Mouse (Mus musculus) lung, postnatal 0 days (tissue): ENCODE data around the gene Ces3a.

ENCODE experiments used
- CTCF ChIP-seq: IDR thresholded peaks from 2 replicates; pipeline ENCODE4 v1.5.1; 2016; ENCODE audit warnings: antibody characterized with exemption, mild to moderate bottlenecking
- EP300 ChIP-seq: IDR thresholded peaks from 2 replicates; pipeline ENCODE4 v1.6.1; 2016; ENCODE audit warnings: antibody characterized with exemption, mild to moderate bottlenecking, control low read depth

DNA sequence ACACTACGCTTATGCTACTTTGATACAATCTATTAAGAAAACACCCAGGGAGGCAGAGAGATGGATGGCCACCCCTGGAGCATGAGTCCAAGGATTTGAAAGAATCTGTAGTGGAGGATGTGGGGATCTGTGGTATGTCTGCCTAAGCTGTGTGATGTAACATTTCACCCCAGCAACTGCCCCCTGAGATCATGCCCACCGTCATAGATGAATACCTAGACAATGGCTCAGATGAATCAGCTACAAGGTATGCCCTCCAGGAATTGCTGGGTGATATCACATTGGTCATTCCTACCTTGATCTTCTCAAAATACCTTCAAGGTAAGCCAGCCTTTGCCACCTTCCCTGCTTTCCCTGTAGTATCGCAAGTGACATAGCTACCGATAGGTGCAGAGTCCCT, 7.8 kb downstream of the Ces3a start:
- TF ChIP-seq CTCF (no peak), EP300 (no peak)
